Mouse (Mus musculus) ES-Bruce4 (cell line): ENCODE results near the gene Adra1d. TPM values are rescaled to one million over a fixed set of nuclear protein-coding genes. Genes with fewer than 3 reads are reported as not detected.

Experiments
- H3K27ac ChIP-seq: 2 replicates; pipeline ENCODE4 v1.5.1; 2012; ENCODE audit warnings: low read length, inconsistent platforms; ENCODE audit not compliant: insufficient read depth
- H3K27me3 ChIP-seq: 2 replicates; pipeline ENCODE4 v1.6.1; 2012; ENCODE audit warnings: mild to moderate bottlenecking, low read length, inconsistent platforms; ENCODE audit not compliant: control insufficient read depth, poor library complexity, insufficient read depth, severe bottlenecking
- H3K36me3 ChIP-seq: 2 replicates; pipeline ENCODE4 v1.6.1; 2012; ENCODE audit warnings: inconsistent platforms, mild to moderate bottlenecking, low read length, moderate library complexity; ENCODE audit not compliant: control insufficient read depth, poor library complexity, insufficient read depth, severe bottlenecking
- H3K4me1 ChIP-seq: one replicate; pipeline ENCODE4 v1.8.1; 2011; ENCODE audit warnings: low read length; ENCODE audit not compliant: control insufficient read depth, insufficient read depth
- H3K4me3 ChIP-seq: 2 replicates; pipeline ENCODE4 v1.5.1; 2011; ENCODE audit warnings: low read depth, mild to moderate bottlenecking, low read length
- H3K9ac ChIP-seq: 2 replicates; pipeline ENCODE4 v1.6.1; 2012; ENCODE audit warnings: low read depth, mild to moderate bottlenecking, inconsistent platforms; ENCODE audit not compliant: poor library complexity, severe bottlenecking
- H3K9me3 ChIP-seq: replicated peaks from 2 replicates; pipeline ENCODE4 v1.6.1; 2012; ENCODE audit warnings: mild to moderate bottlenecking, low read length, inconsistent platforms; ENCODE audit not compliant: control insufficient read depth, poor library complexity, insufficient read depth, severe bottlenecking
- CTCF ChIP-seq: IDR thresholded peaks from one replicate; pipeline ENCODE4 v1.8.1; 2011; ENCODE audit warnings: low read depth, low read length
- EP300 ChIP-seq: IDR thresholded peaks from 2 replicates; pipeline ENCODE4 v1.6.1; 2011; ENCODE audit warnings: low read depth, low read length; ENCODE audit not compliant: insufficient read depth
- POLR2A ChIP-seq: IDR thresholded peaks from one replicate; pipeline ENCODE4 v1.8.1; 2011; ENCODE audit warnings: low read length; ENCODE audit not compliant: insufficient read depth
- polyA plus RNA-seq: library from polyadenylated mRNA; stranded (reverse); fragments of >200 nt; gene quantifications from 2 replicates; pipeline ENCODE4 v1.2.4, GENCODE M21; 2011; ENCODE audit warnings: low read depth; ENCODE audit not compliant: missing spikeins, insufficient read depth, insufficient read length

The Adra1d gene
- polyA plus RNA-seq, 1 experiment = not detected

DNA sequence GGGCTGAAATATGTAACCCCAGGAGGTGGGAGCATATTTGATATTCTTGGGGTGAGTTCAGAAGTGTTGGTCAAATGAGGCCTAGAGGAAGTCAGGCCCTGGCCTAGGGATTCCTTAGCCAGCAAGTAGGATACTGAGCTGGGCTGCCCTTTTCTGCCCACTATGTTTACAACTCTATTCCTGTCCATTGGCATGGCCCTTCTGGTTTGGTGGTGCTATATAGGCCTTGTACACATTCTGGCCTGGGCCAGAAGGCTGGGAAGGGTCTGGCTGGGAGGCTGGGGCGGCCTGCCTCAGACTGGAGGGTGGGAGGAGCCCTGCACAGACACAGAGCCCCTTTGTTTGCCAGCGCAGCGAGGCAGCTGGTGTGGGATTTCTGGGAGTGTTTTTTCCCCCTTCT, 55.7 kb downstream of the Adra1d start:
- Histone ChIP-seq H3K4me3 (no peak overlapping the region), H3K9ac (no peak overlapping the region), H3K4me1 (peaks cover 6% of the 10 kb centered on the region), H3K9me3 (no peaks in the 10 kb centered on the region), H3K36me3 (no peaks in the 10 kb centered on the region), H3K27ac (no peak overlapping the region), H3K27me3 (no peaks in the 10 kb centered on the region)
- TF ChIP-seq EP300 (no peak), POLR2A (no peak), CTCF (no peak)

GRCm38 (mm10) chr2:131505431-131505830, 56.7 kb downstream of the Adra1d start:
- no peaks in the 10 kb centered on the region for H3K9me3 ChIP-seq
- H3K27ac ChIP-seq = no peak overlapping the region
- no peaks in the 10 kb centered on the region for H3K36me3 ChIP-seq
- peaks cover 6% of the 10 kb centered on the region for H3K4me1 ChIP-seq
- no peak for TF ChIP-seq POLR2A
- TF ChIP-seq CTCF = no peak
- TF ChIP-seq EP300 = no peak
- no peak overlapping the region for H3K4me3 ChIP-seq
- no peak overlapping the region for H3K9ac ChIP-seq
- no peaks in the 10 kb centered on the region for H3K27me3 ChIP-seq

DNA sequence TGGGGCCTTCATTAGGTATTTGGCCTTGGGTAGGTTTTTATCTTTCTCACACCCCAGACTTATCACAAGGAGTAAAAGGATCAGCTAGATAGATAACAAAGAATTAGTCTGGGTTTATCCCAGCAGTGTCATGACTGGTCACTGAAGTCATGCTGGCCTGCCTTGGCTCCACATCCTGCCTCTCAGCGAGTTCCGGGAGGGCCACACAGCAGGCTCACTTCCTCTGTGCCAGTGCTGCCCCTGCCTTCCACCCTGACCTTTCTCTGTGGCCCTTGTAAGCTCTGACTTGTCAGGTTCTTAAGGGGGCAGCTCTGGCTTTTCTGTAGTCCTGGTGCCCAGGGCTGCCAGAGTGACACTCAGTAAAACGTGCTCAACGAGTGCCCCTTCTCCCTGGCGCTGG, 59.5 kb downstream of the Adra1d start:
- H3K9ac ChIP-seq = no peak overlapping the region
- TF ChIP-seq POLR2A (no peak), CTCF (no peak), EP300 (no peak)
- H3K36me3 ChIP-seq = no peaks in the 10 kb centered on the region
- no peak overlapping the region for H3K27ac ChIP-seq
- peaks cover 14% of the 10 kb centered on the region for H3K4me1 ChIP-seq
- no peaks in the 10 kb centered on the region for H3K9me3 ChIP-seq
- H3K4me3 ChIP-seq = no peak overlapping the region
- H3K27me3 ChIP-seq = no peaks in the 10 kb centered on the region

DNA sequence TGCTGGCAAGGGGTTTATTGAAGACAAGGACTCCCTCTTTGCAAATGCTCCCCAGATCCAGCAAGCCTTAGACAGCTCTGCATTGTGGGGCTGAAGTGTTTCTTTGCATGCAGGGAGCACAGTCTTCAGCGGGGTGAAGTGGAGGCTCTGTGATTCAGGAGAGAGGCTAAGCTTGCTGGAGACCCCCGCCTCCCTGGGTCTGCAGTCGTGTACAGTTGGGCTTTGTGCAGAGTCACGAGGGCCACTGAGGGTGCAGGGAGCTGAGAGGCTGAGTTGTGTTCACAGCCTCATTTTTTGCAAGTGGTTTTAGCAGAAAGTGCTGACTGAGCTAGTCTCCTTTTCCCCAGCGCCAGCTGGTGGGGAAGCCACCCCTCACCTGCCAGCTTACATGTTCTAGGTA, 60.2 kb downstream of the Adra1d start:
- no peaks in the 10 kb centered on the region for H3K36me3 ChIP-seq
- no peaks in the 10 kb centered on the region for H3K27me3 ChIP-seq
- no peak overlapping the region for H3K9ac ChIP-seq
- no peaks in the 10 kb centered on the region for H3K9me3 ChIP-seq
- H3K4me3 ChIP-seq = no peak overlapping the region
- no peak overlapping the region for H3K27ac ChIP-seq
- H3K4me1 ChIP-seq = peaks cover 13% of the 10 kb centered on the region
- TF ChIP-seq POLR2A (no peak), CTCF (no peak), EP300 (no peak)

DNA sequence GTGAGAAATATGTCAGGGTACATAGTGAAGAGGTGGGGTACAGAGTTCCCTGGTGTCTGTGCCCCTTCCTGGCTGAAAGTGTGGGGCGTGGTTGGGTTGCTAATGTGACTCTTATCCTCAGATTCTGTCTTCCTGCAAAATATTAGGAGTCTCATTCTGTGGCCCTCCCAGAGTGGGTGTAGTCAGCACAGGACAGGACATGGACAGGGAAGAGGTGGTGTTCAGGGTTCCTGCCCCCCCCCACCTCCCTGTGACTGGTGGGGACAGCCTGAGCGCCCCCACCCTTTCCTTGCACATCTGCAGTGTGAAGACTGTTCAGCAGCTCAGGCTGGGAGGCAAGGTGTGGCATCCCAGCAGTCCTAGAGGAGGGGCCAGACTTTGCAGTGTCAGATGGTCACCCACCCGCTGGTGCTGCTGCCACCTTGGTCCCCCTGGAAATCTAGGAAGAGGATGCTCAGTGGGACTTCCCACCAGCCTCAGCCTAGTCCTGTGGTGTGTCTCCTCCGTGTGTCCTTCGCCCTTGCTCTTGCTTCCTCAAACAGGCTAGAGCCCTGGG, 62.7 kb downstream of the Adra1d start:
- Histone ChIP-seq H3K4me1 (peaks cover 12% of the 10 kb centered on the region), H3K9me3 (no peaks in the 10 kb centered on the region), H3K27ac (no peak overlapping the region)

GRCm38 (mm10) chr2:131498219-131498618, 63.9 kb downstream of the Adra1d start:
- no peaks in the 10 kb centered on the region for H3K27me3 ChIP-seq
- H3K27ac ChIP-seq = no peak overlapping the region
- peaks cover 12% of the 10 kb centered on the region for H3K4me1 ChIP-seq
- no peak overlapping the region for H3K9ac ChIP-seq
- H3K36me3 ChIP-seq = no peaks in the 10 kb centered on the region
- no peaks in the 10 kb centered on the region for H3K9me3 ChIP-seq
- no peak for TF ChIP-seq CTCF
- TF ChIP-seq POLR2A = no peak
- TF ChIP-seq EP300 = no peak
- H3K4me3 ChIP-seq = no peak overlapping the region

More for the DNA sequence above, 62.7 kb downstream of the Adra1d start:
- Histone ChIP-seq H3K4me3 (no peak overlapping the region), H3K36me3 (no peaks in the 10 kb centered on the region), H3K27me3 (no peaks in the 10 kb centered on the region), H3K9ac (no peak overlapping the region)
- TF ChIP-seq EP300 (peak; percentile 31; the same call in 1 of the 2 replicates), CTCF (no peak), POLR2A (no peak)
